Mouse (Mus musculus) heart, adult 2 months (tissue): ENCODE data around the gene Igfbp6.

ENCODE experiments used
- CTCF ChIP-seq: fragments of 200-600 bp; IDR thresholded peaks from 2 replicates; pipeline ENCODE4 v1.8.1; 2022; ENCODE audit warnings: antibody characterized with exemption, mild to moderate bottlenecking, moderate library complexity
- EP300 ChIP-seq: fragments of 200-500 bp; IDR thresholded peaks from 2 replicates; pipeline ENCODE4 v1.6.1; 2011; ENCODE audit warnings: low read depth, low read length, control low read depth; ENCODE audit not compliant: insufficient read depth
- POLR2A ChIP-seq: fragments of 200-500 bp; IDR thresholded peaks from 2 replicates; pipeline ENCODE4 v1.6.1; 2011; ENCODE audit warnings: mild to moderate bottlenecking, low read depth, low read length, control low read depth; ENCODE audit not compliant: insufficient read depth

DNA sequence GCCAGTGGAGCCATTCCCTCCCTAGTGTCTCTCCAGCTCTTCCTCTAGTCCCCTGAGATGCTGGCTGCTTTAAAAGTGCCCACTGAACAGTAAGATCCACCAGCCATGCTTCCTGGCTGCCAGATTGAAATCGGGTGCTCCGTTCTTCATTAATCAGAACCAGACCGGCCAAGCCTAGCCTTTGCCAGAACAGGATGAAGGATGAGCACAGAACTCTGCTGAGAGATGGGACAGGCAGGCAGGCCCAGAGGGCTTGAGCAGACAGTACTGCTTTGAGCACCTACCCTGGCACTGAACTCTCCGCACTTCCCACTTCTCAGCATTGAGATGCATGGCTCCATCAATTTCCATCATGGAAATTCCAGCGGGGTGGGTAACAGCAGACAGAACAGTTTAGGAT lies 44.9 kb upstream of the Igfbp6 start:
- TF ChIP-seq CTCF, result no peak
- no peak for TF ChIP-seq POLR2A
- no peak for TF ChIP-seq EP300
